Mouse (Mus musculus): Measurements from ENCODE around the gene Zfp366.

The Zfp366 gene

GRCm38 (mm10) chr13:99228821-99229570, 44.4 kb downstream of the Zfp366 start:
- no peak for DNase-seq

GRCm38 (mm10) chr13:99229641-99230494, 45.2 kb downstream of the Zfp366 start:
- DNase-seq = no peak

GRCm38 (mm10) chr13:99230495-99230868, 45.9 kb downstream of the Zfp366 start:
- no peak for DNase-seq

GRCm38 (mm10) chr13:99233333-99233732, 48.7 kb downstream of the Zfp366 start:
- DNase-seq = no peak

- DNase-seq = no peak
Measured at GRCm38 (mm10) chr13:99233956-99234355, 49.3 kb downstream of the Zfp366 start.

- no peak for DNase-seq
Measured at GRCm38 (mm10) chr13:99235428-99236210, 51.0 kb downstream of the Zfp366 start.

- no peak for DNase-seq
Measured at GRCm38 (mm10) chr13:99236222-99236621, 51.6 kb downstream of the Zfp366 start.

- no peak for DNase-seq
Measured at GRCm38 (mm10) chr13:99237122-99237521, 52.5 kb downstream of the Zfp366 start.

- no peak for DNase-seq
Measured at GRCm38 (mm10) chr13:99237841-99238216, 53.2 kb downstream of the Zfp366 start.

GRCm38 (mm10) chr13:99238217-99239160, 53.9 kb downstream of the Zfp366 start:
- DNase-seq = no peak

- DNase-seq = no peak
Measured at GRCm38 (mm10) chr13:99239161-99239530, 54.5 kb downstream of the Zfp366 start.

GRCm38 (mm10) chr13:99239741-99240140, 55.1 kb downstream of the Zfp366 start:
- no peak for DNase-seq

- no peak for DNase-seq
Measured at GRCm38 (mm10) chr13:99241984-99242383, 57.4 kb downstream of the Zfp366 start.

GRCm38 (mm10) chr13:99242895-99243294, 58.3 kb downstream of the Zfp366 start:
- DNase-seq = no peak

GRCm38 (mm10) chr13:99243831-99244230, 59.2 kb downstream of the Zfp366 start:
- no peak for DNase-seq

- DNase-seq = no peak
Measured at GRCm38 (mm10) chr13:99244471-99244870, 59.8 kb downstream of the Zfp366 start.

- DNase-seq = no peak
Measured at GRCm38 (mm10) chr13:99244896-99245295, 60.3 kb downstream of the Zfp366 start.

- DNase-seq = no peak
Measured at GRCm38 (mm10) chr13:99245916-99246460, 61.4 kb downstream of the Zfp366 start.

GRCm38 (mm10) chr13:99250806-99251205, 66.2 kb downstream of the Zfp366 start:
- no peak for DNase-seq

GRCm38 (mm10) chr13:99254215-99254614, 69.6 kb downstream of the Zfp366 start:
- no peak for DNase-seq

- DNase-seq = no peak
Measured at GRCm38 (mm10) chr13:99254781-99255180, 70.2 kb downstream of the Zfp366 start.

GRCm38 (mm10) chr13:99256916-99257315, 72.3 kb downstream of the Zfp366 start:
- no peak for DNase-seq
